Mouse (Mus musculus): ENCODE measurements around the gene Tenm3. TPM values are rescaled to one million over a fixed set of nuclear protein-coding genes. Genes with fewer than 3 reads are reported as not detected.

The Tenm3 gene
- total and polyA plus RNA-seq, 3 experiments: 0.03 to 0.08 (median 0.07) TPM

- H3K9ac ChIP-seq (ENCODE audit: insufficient read depth, low read depth): no peak overlapping the region
- no peaks in the 10 kb centered on the region for H3K79me2 ChIP-seq (replicated peaks; ENCODE audit: control insufficient read depth, extremely low read depth, insufficient read depth, poor library complexity, severe bottlenecking)
- no peak for TF ChIP-seq CTCF (conservative IDR thresholded peaks at IDR 0.05 in 1 of 2, IDR thresholded peaks at IDR 0.05 in 1 of 2; ENCODE audit: low read depth in 2 of 2, low read length in 2 of 2)
- TF ChIP-seq TCF12 (IDR thresholded peaks at IDR 0.05; ENCODE audit: low read depth, low read length): no peak
- no peak for TF ChIP-seq UBTF (IDR thresholded peaks at IDR 0.05; ENCODE audit: low read depth, low read length)
- TF ChIP-seq MEF2A (IDR thresholded peaks at IDR 0.05; ENCODE audit: borderline replicate concordance, low read depth, low read length): no peak
- TF ChIP-seq MAFK (IDR thresholded peaks at IDR 0.05; ENCODE audit: insufficient replicate concordance, low read length): no peak
- no peak for TF ChIP-seq SIN3A (IDR thresholded peaks at IDR 0.05; ENCODE audit: low read length)
- no peak for TF ChIP-seq ZNF384 (IDR thresholded peaks at IDR 0.05; ENCODE audit: low read depth, low read length)
- TF ChIP-seq JUN (IDR thresholded peaks at IDR 0.05; ENCODE audit: insufficient read depth, low read depth, low read length): no peak
- TF ChIP-seq ELF1 (IDR thresholded peaks at IDR 0.05; ENCODE audit: low read depth, low read length): no peak
- no peak for TF ChIP-seq HCFC1 (IDR thresholded peaks at IDR 0.05; ENCODE audit: low read depth, low read length)
- TF ChIP-seq MAX (IDR thresholded peaks at IDR 0.05; ENCODE audit: low read length): no peak
- TF ChIP-seq IRF4 (IDR thresholded peaks at IDR 0.05; ENCODE audit: low read depth, low read length): no peak
- no peak for TF ChIP-seq CHD1 (IDR thresholded peaks at IDR 0.05; ENCODE audit: low read depth, low read length)
- no peak for TF ChIP-seq ETS1 (conservative IDR thresholded peaks at IDR 0.05; ENCODE audit: low read depth, low read length)
- H3K4me1 ChIP-seq (ENCODE audit: control insufficient read depth in 1 of 2, insufficient read depth in 2 of 2): no peaks in the 10 kb centered on the region
- H3K9me3 ChIP-seq (replicated peaks; ENCODE audit: low read length): peaks cover 79% of the 10 kb centered on the region
- no peak overlapping the region for H3K27ac ChIP-seq (ENCODE audit: insufficient read depth, low read depth)
- dilution Hi-C loops (cut with MboI; ENCODE audit: extremely low pct_ligation_motif_present, extremely low pct_unique_long_range_greater_than_20kb, low sequenced_read_pairs): no loop called here
- no peaks in the 10 kb centered on the region for H3K36me3 ChIP-seq (replicated peaks in 1 of 2; ENCODE audit: control insufficient read depth in 1 of 2, insufficient read depth in 1 of 2, low read length in 1 of 2)
- in situ Hi-C loops (cut with MboI; ENCODE audit: low pct_ligation_motif_present, low pct_unique_long_range_greater_than_20kb, low sequenced_read_pairs): loop anchor here (25.0 kb wide), 1 partner anchor 316 kb away; no protein-coding TSS in a partner anchor
- H3K4me2 ChIP-seq (ENCODE audit: insufficient read depth, low read depth, poor library complexity, severe bottlenecking): no peak overlapping the region
- H3K4me3 ChIP-seq (replicated peaks in 1 of 3; ENCODE audit: low read depth in 2 of 3, low read length in 2 of 3, poor library complexity in 1 of 3): no peak overlapping the region
- H3K27me3 ChIP-seq (replicated peaks): no peaks in the 10 kb centered on the region
- no peak for DNase-seq (ENCODE audit: extremely low read depth)
These were observed 622.4 kb downstream of the Tenm3 start for GRCm38 (mm10) chr8:48221304-48221703.

DNA sequence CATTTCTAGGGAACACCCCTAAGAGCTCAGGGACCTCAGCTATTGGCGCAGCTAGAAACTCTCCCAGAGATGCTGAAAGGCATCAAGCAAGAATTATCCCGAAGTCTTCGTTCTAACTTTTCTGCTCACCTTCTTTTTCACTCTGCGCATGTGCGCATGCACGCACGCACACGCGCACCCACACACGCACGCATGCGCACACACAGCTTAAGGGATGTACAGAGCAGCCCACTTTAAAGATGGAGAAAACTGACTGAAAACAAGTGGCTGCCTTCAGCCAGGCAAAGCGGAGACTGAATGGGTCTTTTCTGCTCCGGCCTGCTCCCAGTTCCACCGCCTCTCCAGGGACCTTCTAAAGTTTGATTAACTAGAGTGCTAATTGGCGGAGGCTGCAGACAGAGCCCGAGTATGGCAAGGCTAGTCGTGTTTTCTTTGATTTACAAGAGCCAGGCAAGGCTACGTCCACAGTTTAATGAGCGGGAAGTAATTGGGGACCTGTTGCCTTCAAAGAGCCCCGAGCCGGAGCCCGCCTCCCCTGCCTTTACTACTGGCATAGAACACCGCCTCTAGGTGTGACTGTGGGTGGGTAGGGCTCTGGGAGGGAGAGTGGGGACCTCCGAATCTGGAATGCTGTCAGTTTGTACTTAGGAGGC, 623.1 kb downstream of the Tenm3 start:
- Histone ChIP-seq H3K9ac (ENCODE audit: insufficient read depth, low read depth) (no peak overlapping the region), H3K9me3 (replicated peaks; ENCODE audit: low read length) (peaks cover 83% of the 10 kb centered on the region), H3K36me3 (replicated peaks in 1 of 2; ENCODE audit: control insufficient read depth in 1 of 2, insufficient read depth in 1 of 2, low read length in 1 of 2) (no peaks in the 10 kb centered on the region), H3K27me3 (replicated peaks) (no peaks in the 10 kb centered on the region), H3K4me3 (replicated peaks in 1 of 3; ENCODE audit: low read depth in 2 of 3, low read length in 2 of 3, poor library complexity in 1 of 3) (no peak overlapping the region), H3K79me2 (replicated peaks; ENCODE audit: control insufficient read depth, extremely low read depth, insufficient read depth, poor library complexity, severe bottlenecking) (no peaks in the 10 kb centered on the region), H3K27ac (ENCODE audit: insufficient read depth, low read depth) (no peak overlapping the region), H3K4me1 (ENCODE audit: control insufficient read depth in 1 of 2, insufficient read depth in 2 of 2) (no peaks in the 10 kb centered on the region), H3K4me2 (ENCODE audit: insufficient read depth, low read depth, poor library complexity, severe bottlenecking) (no peak overlapping the region)
- in situ Hi-C loops (cut with MboI; ENCODE audit: low pct_ligation_motif_present, low pct_unique_long_range_greater_than_20kb, low sequenced_read_pairs): loop anchor here (25.0 kb wide), 1 partner anchor 317 kb away; no protein-coding TSS in a partner anchor
- dilution Hi-C loops (cut with MboI; ENCODE audit: extremely low pct_ligation_motif_present, extremely low pct_unique_long_range_greater_than_20kb, low sequenced_read_pairs): no loop called here
- TF ChIP-seq ELF1 (IDR thresholded peaks at IDR 0.05; ENCODE audit: low read depth, low read length): no peak
- no peak for TF ChIP-seq TBP (conservative IDR thresholded peaks at IDR 0.05; ENCODE audit: low read depth, low read length)
- no peak for TF ChIP-seq POLR2AphosphoS2 (IDR thresholded peaks at IDR 0.05; ENCODE audit: low read depth, low read length)
- TF ChIP-seq POLR2A (IDR thresholded peaks at IDR 0.05; ENCODE audit: low read depth, low read length): no peak
- no peak for TF ChIP-seq MAX (IDR thresholded peaks at IDR 0.05; ENCODE audit: low read length)
- no peak for TF ChIP-seq ETS1 (conservative IDR thresholded peaks at IDR 0.05; ENCODE audit: low read depth, low read length)
- no peak for TF ChIP-seq SIN3A (IDR thresholded peaks at IDR 0.05; ENCODE audit: low read length)
- DNase-seq (ENCODE audit: extremely low read depth): no peak

Measured in CH12.LX (cell line).